Comparison of ENCODE assay signal across 12 mouse cellular contexts in the genomic region with DNA sequence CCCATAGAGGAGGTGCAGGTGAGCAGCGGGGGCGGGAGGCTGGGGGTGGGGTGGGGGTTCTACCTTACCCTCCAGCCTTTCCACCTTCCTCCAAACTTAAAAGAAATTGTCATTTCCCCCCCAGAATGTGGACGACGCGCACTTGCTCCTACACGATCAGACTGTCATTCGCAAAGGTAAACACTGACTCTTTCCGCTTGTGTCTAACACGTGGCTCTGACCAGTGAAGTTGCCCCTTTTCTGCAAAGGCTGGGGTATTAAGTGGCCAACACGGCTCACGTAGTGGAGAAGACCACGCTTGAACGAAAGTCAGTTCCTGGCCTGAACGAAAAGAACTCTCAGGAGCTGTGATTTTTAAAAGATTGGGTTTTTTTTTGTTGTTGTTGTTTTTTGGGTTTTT. TPM values are rescaled to one million over a fixed set of nuclear protein-coding genes. Genes with fewer than 3 reads are reported as not detected.
DNase-seq lines count a peak whose midpoint lies in the region; ATAC-seq and TF ChIP-seq lines count a peak whose summit lies in the region.
"Had no signal": no experiment of that assay in that cellular context is flagged by ENCODE, and none has a peak within 500 bp of the region (broad histone marks: within the 10 kb centered on the region; RNA-seq: fewer than 3 reads in every experiment).

No protein-coding gene starts in this region.

- ATAC-seq in lung, embryonic 16.5 days (ENCODE audit: low read depth): no peak
- no peak for ATAC-seq in embryonic facial prominence, embryonic 12.5 days (ENCODE audit: insufficient number of reproducible peaks, insufficient read depth, low FRiP score, low TSS enrichment)
- no peak for ATAC-seq in forebrain, postnatal 0 days
- no peak for ATAC-seq in midbrain, embryonic 14.5 days (ENCODE audit: low FRiP score, low TSS enrichment)
- ATAC-seq in megakaryocyte-erythroid progenitor cell, adult 5-6 weeks (replicated peaks; ENCODE audit: low FRiP score, low TSS enrichment, poor library complexity, severe bottlenecking): no peak

- H3K27ac ChIP-seq in lung, embryonic 16.5 days (ENCODE audit: low read length): no peak overlapping the region
- H3K27ac ChIP-seq in embryonic facial prominence, embryonic 12.5 days: no peak overlapping the region
- no peak overlapping the region for H3K27ac ChIP-seq in forebrain, postnatal 0 days (ENCODE audit: low read depth, low read length)
- no peak overlapping the region for H3K27ac ChIP-seq in midbrain, embryonic 14.5 days (replicated peaks; ENCODE audit: low read depth, low read length)

- no peaks in the 10 kb centered on the region for H3K9me3 ChIP-seq in lung, embryonic 16.5 days (ENCODE audit: control insufficient read depth, low read length)
- no peaks in the 10 kb centered on the region for H3K9me3 ChIP-seq in embryonic facial prominence, embryonic 12.5 days
- no peaks in the 10 kb centered on the region for H3K9me3 ChIP-seq in forebrain, postnatal 0 days (ENCODE audit: low read length)
- H3K9me3 ChIP-seq in midbrain, embryonic 14.5 days (ENCODE audit: control insufficient read depth, low read length): no peaks in the 10 kb centered on the region

- peaks cover 79% of the 10 kb centered on the region for H3K27me3 ChIP-seq in lung, embryonic 16.5 days (ENCODE audit: control insufficient read depth, insufficient read depth, low read depth, low read length)
- H3K27me3 ChIP-seq in embryonic facial prominence, embryonic 12.5 days: peaks cover 81% of the 10 kb centered on the region
- H3K27me3 ChIP-seq in forebrain, postnatal 0 days (ENCODE audit: insufficient read depth, low read length): peaks cover 46% of the 10 kb centered on the region
- peaks cover 88% of the 10 kb centered on the region for H3K27me3 ChIP-seq in midbrain, embryonic 14.5 days (ENCODE audit: control insufficient read depth, insufficient read depth, low read length)

- peak overlapping the region; percentile 25; the same call in 1 of the 2 replicates for H3K4me3 ChIP-seq in lung, embryonic 16.5 days (ENCODE audit: low read length)
- H3K4me3 ChIP-seq in lung, adult 2 months (replicated peaks; ENCODE audit: extremely low read depth, low read depth, low read length): no peak overlapping the region
- H3K4me3 ChIP-seq in embryonic facial prominence, embryonic 12.5 days: peak overlapping the region; percentile 52
- peak overlapping the region; percentile 33 for H3K4me3 ChIP-seq in forebrain, postnatal 0 days (ENCODE audit: low read depth, low read length)
- 0 out of 2 replicates have a peak overlapping the region, but pooled peaks have one; percentile 7 for H3K4me3 ChIP-seq in midbrain, embryonic 14.5 days (replicated peaks; ENCODE audit: low read depth, low read length)

- 4% methylated on average over 12 of the region's 14 CpGs for WGBS in lung, embryonic 16.5 days
- WGBS in lung, adult 2 months: 13% methylated on average over 13 of the region's 14 CpGs
- WGBS in embryonic facial prominence, embryonic 12.5 days: 2% methylated on average over 14 of the region's 14 CpGs
- 4% methylated on average over 14 of the region's 14 CpGs for WGBS in forebrain, postnatal 0 days
- WGBS in midbrain, embryonic 14.5 days: 2% methylated on average over 14 of the region's 14 CpGs

- no peaks in the 10 kb centered on the region for H3K36me3 ChIP-seq in lung, embryonic 16.5 days (ENCODE audit: control insufficient read depth, insufficient read depth, low read length)
- no peaks in the 10 kb centered on the region for H3K36me3 ChIP-seq in embryonic facial prominence, embryonic 12.5 days
- H3K36me3 ChIP-seq in forebrain, postnatal 0 days (ENCODE audit: insufficient read depth): no peaks in the 10 kb centered on the region
- no peaks in the 10 kb centered on the region for H3K36me3 ChIP-seq in midbrain, embryonic 14.5 days (ENCODE audit: control insufficient read depth, insufficient read depth, low read length)

- no peak for TF ChIP-seq CTCF in lung, adult 2 months (IDR thresholded peaks at IDR 0.05; ENCODE audit: insufficient read depth, low read length)
- no peak for TF ChIP-seq CTCF in forebrain, postnatal 0 days (IDR thresholded peaks at IDR 0.05; ENCODE audit: low read depth)

- peaks cover 31% of the 10 kb centered on the region for H3K4me1 ChIP-seq in lung, embryonic 16.5 days (replicated peaks; ENCODE audit: control insufficient read depth, insufficient read depth, low read length)
- H3K4me1 ChIP-seq in lung, adult 2 months (ENCODE audit: control insufficient read depth, insufficient read depth, low read length): no peaks in the 10 kb centered on the region
- H3K4me1 ChIP-seq in embryonic facial prominence, embryonic 12.5 days: peaks cover 53% of the 10 kb centered on the region
- H3K4me1 ChIP-seq in forebrain, postnatal 0 days (ENCODE audit: insufficient read depth): no peaks in the 10 kb centered on the region
- peaks cover 17% of the 10 kb centered on the region; the same call in 1 of the 2 replicates for H3K4me1 ChIP-seq in midbrain, embryonic 14.5 days (ENCODE audit: control insufficient read depth, insufficient read depth, low read length)

- no peak overlapping the region for H3K9ac ChIP-seq in lung, embryonic 16.5 days (ENCODE audit: low read length)
- peak overlapping the region; percentile 61 for H3K9ac ChIP-seq in embryonic facial prominence, embryonic 12.5 days
- H3K9ac ChIP-seq in forebrain, postnatal 0 days: no peak overlapping the region
- H3K9ac ChIP-seq in midbrain, embryonic 14.5 days (replicated peaks; ENCODE audit: low read length): no peak overlapping the region

- DNase-seq in lung, adult 2 months: no peak
- DNase-seq in forebrain, postnatal 0 days: no peak
- DNase-seq in midbrain, embryonic 14.5 days: peak; percentile 46
- DNase-seq in left cerebral cortex, adult 9 months (ENCODE audit: low spot score in 2 of 2): no peak
- no peak for DNase-seq in adrenal gland, adult 8-10 months
- DNase-seq: adrenal gland, postnatal 25 days; cerebellum, postnatal 25 days; gastrocnemius, postnatal 10 days; lung, postnatal 10 days had no signal

- TF ChIP-seq POLR2A in lung, adult 2 months (IDR thresholded peaks at IDR 0.05; ENCODE audit: borderline replicate concordance, extremely low read depth, low read depth, low read length): no peak

- H3K4me2 ChIP-seq in lung, embryonic 16.5 days (ENCODE audit: low read depth, low read length): no peak overlapping the region
- peak overlapping the region; percentile 66 for H3K4me2 ChIP-seq in embryonic facial prominence, embryonic 12.5 days (replicated peaks)
- peak overlapping the region; percentile 53 for H3K4me2 ChIP-seq in forebrain, postnatal 0 days (ENCODE audit: low read depth)
- peak overlapping the region; percentile 33; the same call in 1 of the 2 replicates for H3K4me2 ChIP-seq in midbrain, embryonic 14.5 days (ENCODE audit: low read length)

RNA-seq across cellular contexts. Expression of gene Tfap2c, which starts 2.5 kb away (rescaled TPM):
- polyA plus RNA-seq in lung, embryonic 16.5 days (2015; fragmentation: Nextera tagmentation; extraction: Ambion mirVana): 0.25 and 0.47 TPM in 2 replicates
- 0.07 and 0.58 TPM in 2 replicates for polyA plus RNA-seq in lung, adult 2 months (2012; rRNA removed)
- 15.4 and 16.0 TPM in 2 replicates for polyA plus RNA-seq in embryonic facial prominence, embryonic 12.5 days (2016; fragmentation: Nextera tagmentation; extraction: Ambion mirVana)
- 3.3 and 3.7 TPM in 2 replicates for total RNA-seq in forebrain, postnatal 0 days (2014; rRNA removed)
- polyA plus RNA-seq in forebrain, postnatal 0 days (2015; fragmentation: Nextera tagmentation; extraction: Ambion mirVana): 3.7 and 3.9 TPM in 2 replicates
- polyA plus RNA-seq in midbrain, embryonic 14.5 days (2014; fragmentation: Nextera tagmentation; extraction: Ambion mirVana): 0.15 and 0.21 TPM in 2 replicates
- not detected in 2 replicates for total RNA-seq in megakaryocyte-erythroid progenitor cell, adult 5-6 weeks (2014; fragmentation: Nextera tagmentation)
- total RNA-seq in megakaryocyte-erythroid progenitor cell, adult 5-6 weeks (2017): not detected in 2 replicates
- not detected for total RNA-seq in adrenal gland, adult 8-10 months (2022)
- total RNA-seq: adrenal gland, postnatal 25 days; gastrocnemius, postnatal 10 days had no signal
